Mouse (Mus musculus) kidney, postnatal 0 days (tissue): Measurements from ENCODE around the gene Tmem171. TPM values are rescaled to one million over a fixed set of nuclear protein-coding genes. Genes with fewer than 3 reads are reported as not detected.
A peak's percentile ranks its signal among the peaks of the same experiment; 100 is the strongest.

ENCODE experiments used
- ATAC-seq: fragments of 200-750 bp; cut with Nextera tagmentation; replicated peaks from 2 replicates; pipeline ENCODE4 v1.8.0; 2017; ENCODE audit warnings: low read depth, moderate number of reproducible peaks, moderate TSS enrichment, moderate library complexity; ENCODE audit not compliant: low FRiP score
- DNase-seq: peaks from one replicate; pipeline ENCODE4 v3.0.0-alpha.2; 2016; ENCODE audit warnings: low spot score
- H3K27ac ChIP-seq: fragments of 300-500 bp; sonication (generic); 2 replicates; pipeline ENCODE4 v1.5.1; 2014; ENCODE audit warnings: mild to moderate bottlenecking
- H3K27me3 ChIP-seq: fragments of 300-500 bp; sonication (generic); 2 replicates; pipeline ENCODE4 v1.6.1; 2014; ENCODE audit warnings: low read length, mixed read lengths; ENCODE audit not compliant: insufficient read depth
- H3K36me3 ChIP-seq: fragments of 300-500 bp; sonication (generic); 2 replicates; pipeline ENCODE4 v1.6.1; 2014; ENCODE audit warnings: low read length, mixed read lengths; ENCODE audit not compliant: insufficient read depth
- H3K4me1 ChIP-seq: fragments of 300-500 bp; sonication (generic); replicated peaks from 2 replicates; pipeline ENCODE4 v1.6.1; 2014; ENCODE audit warnings: antibody characterized with exemption, low read length, mixed read lengths; ENCODE audit not compliant: insufficient read depth
- H3K4me2 ChIP-seq: fragments of 300-500 bp; sonication (generic); 2 replicates; pipeline ENCODE4 v1.6.1; 2014; ENCODE audit warnings: mild to moderate bottlenecking, low read length, moderate library complexity, mixed read lengths
- H3K4me3 ChIP-seq: fragments of 300-500 bp; sonication (generic); replicated peaks from 2 replicates; pipeline ENCODE4 v1.5.1; 2014; ENCODE audit warnings: low read depth, low read length
- H3K9ac ChIP-seq: fragments of 300-500 bp; sonication (generic); 2 replicates; pipeline ENCODE4 v1.6.1; 2014; ENCODE audit warnings: low read depth, low read length
- H3K9me3 ChIP-seq: fragments of 300-500 bp; sonication (generic); replicated peaks from 2 replicates; pipeline ENCODE4 v1.6.1; 2016; ENCODE audit warnings: low read length, inconsistent platforms, mixed read lengths
- CTCF ChIP-seq: IDR thresholded peaks from 2 replicates; pipeline ENCODE4 v1.5.1; 2016; ENCODE audit warnings: antibody characterized with exemption, low read depth, mild to moderate bottlenecking, moderate library complexity
- WGBS: fragments of 180-500 bp; shearing (Covaris S2); extraction: QIAGEN DNeasy Blood & Tissue Kit; methylation state at CpG from one replicate; pipeline ENCODE4 v1.1.7; 2014; 5-methylcytosine and 5-hydroxymethylcytosine counted together
- polyA plus RNA-seq: library from polyadenylated mRNA; unstranded; fragments of >200 nt; fragmentation: Nextera tagmentation; extraction: Ambion mirVana; gene quantifications from 2 replicates; pipeline ENCODE4 v1.2.1, GENCODE M21; 2015

Tmem171 gene
- polyA plus RNA-seq, 1 experiment from 2014 or later = 24.6 TPM

GRCm38 (mm10) chr13:98699051-98699744 lies 4.6 kb upstream of the Tmem171 start:
- no peaks in the 10 kb centered on the region for H3K36me3 ChIP-seq
- ATAC-seq (0 out of 2 replicates have a peak, but pooled peaks have one; percentile 9), DNase-seq (peak; percentile 27)
- H3K4me3 ChIP-seq = no peak overlapping the region
- no peak overlapping the region for H3K4me2 ChIP-seq
- peaks cover 11% of the 10 kb centered on the region for H3K4me1 ChIP-seq
- no peaks in the 10 kb centered on the region for H3K9me3 ChIP-seq
- no peak for TF ChIP-seq CTCF
- no peak overlapping the region for H3K9ac ChIP-seq
- no peaks in the 10 kb centered on the region for H3K27me3 ChIP-seq
- 44% methylated on average over 14 of the region's 14 CpGs for WGBS
- H3K27ac ChIP-seq = 0 out of 2 replicates have a peak overlapping the region, but pooled peaks have one; percentile 27

GRCm38 (mm10) chr13:98696716-98697115 lies 2.1 kb upstream of the Tmem171 start:
- ATAC-seq (peak; percentile 30; the same call in 1 of the 2 replicates), DNase-seq (peak; percentile 38)
- no peak overlapping the region for H3K9ac ChIP-seq
- H3K27ac ChIP-seq = no peak overlapping the region
- H3K27me3 ChIP-seq = no peaks in the 10 kb centered on the region
- TF ChIP-seq CTCF = no peak
- no peak overlapping the region for H3K4me3 ChIP-seq
- no peaks in the 10 kb centered on the region for H3K9me3 ChIP-seq
- peaks cover 11% of the 10 kb centered on the region for H3K4me1 ChIP-seq
- H3K4me2 ChIP-seq = no peak overlapping the region
- 80% methylated on average over 3 of the region's 3 CpGs for WGBS
- H3K36me3 ChIP-seq = no peaks in the 10 kb centered on the region

GRCm38 (mm10) chr13:98695546-98695945 lies 912 bp upstream of the Tmem171 start:
- DNase-seq (no peak), ATAC-seq (peak; percentile 25)
- no peaks in the 10 kb centered on the region for H3K27me3 ChIP-seq
- H3K27ac ChIP-seq = peak overlapping the region; percentile 77; the same call in 1 of the 2 replicates
- TF ChIP-seq CTCF = no peak
- H3K4me1 ChIP-seq = peaks cover 11% of the 10 kb centered on the region
- no peaks in the 10 kb centered on the region for H3K9me3 ChIP-seq
- no peak overlapping the region for H3K9ac ChIP-seq
- H3K4me3 ChIP-seq = peak overlapping the region; percentile 32; the same call in 1 of the 2 replicates
- peak overlapping the region; percentile 65; the same call in 1 of the 2 replicates for H3K4me2 ChIP-seq
- no peaks in the 10 kb centered on the region for H3K36me3 ChIP-seq
- 34% methylated on average over 2 of the region's 2 CpGs for WGBS

- TF ChIP-seq CTCF = no peak
- ATAC-seq = no peak
- no peak for DNase-seq
- Histone ChIP-seq H3K9me3 (no peaks in the 10 kb centered on the region), H3K27ac (no peak overlapping the region), H3K36me3 (no peaks in the 10 kb centered on the region), H3K9ac (no peak overlapping the region), H3K4me1 (peaks cover 11% of the 10 kb centered on the region), H3K4me2 (peak overlapping the region; percentile 65; the same call in 1 of the 2 replicates), H3K4me3 (no peak overlapping the region), H3K27me3 (no peaks in the 10 kb centered on the region)
- 88% methylated on average over 11 of the region's 11 CpGs for WGBS
Observed at GRCm38 (mm10) chr13:98693316-98693715, 1.3 kb downstream of the Tmem171 start.

GRCm38 (mm10) chr13:98691956-98692515 lies 2.6 kb downstream of the Tmem171 start:
- Histone ChIP-seq H3K9ac (no peak overlapping the region), H3K4me3 (no peak overlapping the region), H3K9me3 (no peaks in the 10 kb centered on the region), H3K27ac (peak overlapping the region; percentile 8; the same call in 1 of the 2 replicates), H3K27me3 (no peaks in the 10 kb centered on the region), H3K4me2 (peak overlapping the region; percentile 23; the same call in 1 of the 2 replicates), H3K36me3 (no peaks in the 10 kb centered on the region), H3K4me1 (peaks cover 11% of the 10 kb centered on the region)
- DNase-seq = no peak
- ATAC-seq = no peak
- TF ChIP-seq CTCF = no peak
- 85% methylated on average over 13 of the region's 13 CpGs for WGBS

- 78% methylated on average over 11 of the region's 11 CpGs for WGBS
- DNase-seq (no peak), ATAC-seq (no peak)
- Histone ChIP-seq H3K4me2 (peak overlapping the region; percentile 37; the same call in 1 of the 2 replicates), H3K27me3 (no peaks in the 10 kb centered on the region), H3K9me3 (no peaks in the 10 kb centered on the region), H3K4me3 (no peak overlapping the region), H3K36me3 (no peaks in the 10 kb centered on the region), H3K27ac (no peak overlapping the region), H3K9ac (no peak overlapping the region), H3K4me1 (peaks cover 10% of the 10 kb centered on the region)
- TF ChIP-seq CTCF = no peak
Observed at GRCm38 (mm10) chr13:98690886-98691285, 3.7 kb downstream of the Tmem171 start.
